Mouse (Mus musculus) erythroblast, embryonic 14.5 days (primary cell): Measurements from ENCODE around the gene A530064D06Rik.
"Not testable (repeated sequence)": the region's sequence is repeated elsewhere in the genome, so short reads cannot be mapped to it uniquely, and the experiment has no call there.

Source experiments
- GATA1 ChIP-seq: IDR thresholded peaks from 2 replicates; pipeline ENCODE4 v1.6.1; 2012; ENCODE audit warnings: low read length, inconsistent platforms, mixed read lengths
- TAL1 ChIP-seq: IDR thresholded peaks from 3 replicates; pipeline ENCODE4 v1.6.1; 2012; ENCODE audit warnings: low read length, inconsistent platforms, mixed read lengths

DNA sequence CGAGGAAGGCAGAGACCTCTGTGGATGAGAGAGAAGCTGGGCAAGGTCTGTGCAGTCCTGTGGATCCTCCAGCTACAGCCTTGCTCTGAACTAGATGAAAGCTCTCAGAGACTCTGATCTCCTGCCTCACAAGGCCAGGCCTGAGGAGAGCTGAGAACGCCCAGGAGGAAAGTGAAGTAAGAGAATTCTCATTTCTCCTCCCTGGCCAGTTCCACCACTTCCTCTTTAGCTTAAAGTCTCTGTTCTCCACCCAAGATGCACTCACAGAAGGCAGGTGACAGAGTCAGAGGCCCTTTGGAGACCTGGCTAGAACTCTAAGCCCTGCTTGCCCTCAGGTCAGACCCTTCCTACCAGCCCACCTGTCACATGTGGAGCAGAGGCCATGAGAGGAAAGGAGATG lies at the start of gene A530064D06Rik:
- TF ChIP-seq GATA1, TAL1: not testable (repeated sequence)
